Comparison of ENCODE assay signal across 22 mouse cellular contexts in the genomic region with DNA sequence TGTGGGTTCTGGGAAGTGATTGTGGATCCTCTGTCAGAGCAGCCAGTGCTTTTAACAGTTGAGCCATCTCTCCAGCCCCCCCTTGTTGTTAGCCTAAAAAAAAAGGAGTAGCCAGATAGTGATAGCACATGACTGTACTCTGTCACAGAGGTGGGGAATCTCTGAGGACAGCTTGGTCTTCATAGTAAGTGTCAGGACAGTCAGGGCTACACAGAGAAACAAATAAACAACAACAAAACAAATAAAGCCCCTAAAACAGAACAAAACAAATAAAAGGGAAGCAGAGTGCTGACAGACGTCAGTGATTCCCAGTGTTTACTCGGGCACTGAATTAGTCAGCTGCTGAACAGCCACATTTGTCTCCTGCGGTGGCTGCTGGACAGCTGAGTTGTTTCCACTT.
"Had no signal": no experiment of that assay in that cellular context is flagged by ENCODE, and none has a peak within 500 bp of the region (broad histone marks: within the 10 kb centered on the region; RNA-seq: fewer than 3 reads in every experiment).

No protein-coding gene starts in this region.

- H3K27ac ChIP-seq: left cerebral cortex, adult 2 months; limb, embryonic 12.5 days; limb, embryonic 15.5 days; liver, embryonic 14.5 days; lung, embryonic 15.5 days; macrophage; midbrain, embryonic 12.5 days; midbrain, embryonic 15.5 days; neural tube, embryonic 12.5 days; neural tube, embryonic 15.5 days; stomach, postnatal 0 days had no signal

- ATAC-seq: intestine, postnatal 0 days; midbrain, embryonic 15.5 days had no signal

- H3K4me1 ChIP-seq: midbrain, embryonic 12.5 days; midbrain, embryonic 15.5 days; neural tube, embryonic 12.5 days; neural tube, embryonic 15.5 days had no signal

- DNase-seq: layer of hippocampus, postnatal 36 days; left cerebral cortex, postnatal 4 days; lung, adult 18-20 months; lung, postnatal 14 days; right cerebral cortex, adult 18-20 months; right cerebral cortex, postnatal 14 days; right cerebral cortex, postnatal 4 days; thymus, adult 2 months; thymus, postnatal 14 days; thymus, postnatal 4 days had no signal

- H3K4me2 ChIP-seq: limb, embryonic 12.5 days; limb, embryonic 15.5 days; lung, embryonic 15.5 days; midbrain, embryonic 12.5 days; midbrain, embryonic 15.5 days; neural tube, embryonic 12.5 days; neural tube, embryonic 15.5 days had no signal

- H3K9me3 ChIP-seq: limb, embryonic 12.5 days; limb, embryonic 15.5 days; lung, embryonic 15.5 days; midbrain, embryonic 12.5 days; midbrain, embryonic 15.5 days; neural tube, embryonic 12.5 days; neural tube, embryonic 15.5 days had no signal

- H3K9ac ChIP-seq: limb, embryonic 12.5 days; limb, embryonic 15.5 days; liver, embryonic 14.5 days; lung, embryonic 15.5 days; midbrain, embryonic 12.5 days; midbrain, embryonic 15.5 days; neural tube, embryonic 12.5 days; neural tube, embryonic 15.5 days had no signal

- H3K4me3 ChIP-seq: left cerebral cortex, adult 2 months; limb, embryonic 12.5 days; limb, embryonic 15.5 days; lung, embryonic 15.5 days; midbrain, embryonic 12.5 days; midbrain, embryonic 15.5 days; neural tube, embryonic 12.5 days; neural tube, embryonic 15.5 days had no signal

- H3K27me3 ChIP-seq: limb, embryonic 12.5 days; limb, embryonic 15.5 days; lung, embryonic 15.5 days; midbrain, embryonic 15.5 days; neural tube, embryonic 12.5 days; neural tube, embryonic 15.5 days had no signal

- H3K36me3 ChIP-seq: limb, embryonic 15.5 days; lung, embryonic 15.5 days; midbrain, embryonic 12.5 days; midbrain, embryonic 15.5 days; neural tube, embryonic 12.5 days; neural tube, embryonic 15.5 days had no signal
